Mouse (Mus musculus) left cerebral cortex, adult 11 months (tissue): ENCODE results near the gene Luc7l2.
A peak's percentile ranks its signal among the peaks of the same experiment; 100 is the strongest.
"Not testable (repeated sequence)": the region's sequence is repeated elsewhere in the genome, so short reads cannot be mapped to it uniquely, and the experiment has no call there.

Source experiments
- DNase-seq: peaks from one replicate; pipeline ENCODE4 v3.0.0; 2022; ENCODE audit warnings: low spot score

Luc7l2 gene

DNA sequence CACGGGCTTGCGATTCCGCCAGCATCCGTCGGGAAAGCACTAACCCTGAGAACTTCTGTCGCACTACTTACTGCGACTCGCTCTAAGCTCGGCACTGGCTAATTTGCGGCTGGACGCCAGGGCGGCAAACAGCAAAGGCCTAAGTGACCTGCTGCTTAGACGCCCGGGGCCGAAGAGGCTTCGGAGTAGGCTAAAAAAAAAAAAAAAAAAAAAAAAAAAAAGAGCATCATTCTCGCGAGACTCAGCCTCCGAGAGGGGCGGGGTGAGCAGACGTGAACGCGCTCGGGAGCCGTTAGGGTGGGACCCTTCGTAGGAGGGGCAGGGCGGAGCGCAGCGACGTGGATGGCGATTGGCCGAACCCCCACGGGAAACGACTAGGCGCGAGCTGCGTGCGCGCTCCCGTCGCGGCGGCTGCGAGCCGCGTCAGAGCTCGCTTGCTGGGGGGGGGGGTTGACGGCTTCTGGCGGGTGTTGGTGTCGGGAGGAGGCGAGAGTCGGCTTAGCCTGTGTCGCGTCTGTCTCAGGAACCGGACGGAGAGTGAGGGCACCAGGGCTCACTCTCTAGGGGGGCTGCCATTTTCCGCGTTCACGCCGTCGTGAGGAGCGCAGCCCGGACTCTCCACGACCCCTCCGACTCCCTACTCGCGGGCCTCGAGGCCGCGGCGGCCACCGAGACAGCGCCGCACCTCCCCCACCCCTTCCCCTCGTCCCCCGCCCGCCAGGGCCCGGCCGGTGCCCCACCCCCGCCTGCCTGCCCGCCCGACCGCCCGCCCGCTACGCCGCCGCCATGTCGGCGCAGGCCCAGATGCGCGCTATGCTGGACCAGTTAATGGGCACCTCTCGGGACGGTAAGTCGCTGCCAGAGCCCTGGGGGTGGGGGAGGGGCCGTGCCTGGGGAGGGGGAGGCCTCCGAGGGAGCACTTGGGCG is at the start of gene Luc7l2:
Gene Luc7l2 (plus strand): TSS at position 273 of the 927 bp plus-strand sequence.
- DNase-seq, result peak; percentile 92

DNA sequence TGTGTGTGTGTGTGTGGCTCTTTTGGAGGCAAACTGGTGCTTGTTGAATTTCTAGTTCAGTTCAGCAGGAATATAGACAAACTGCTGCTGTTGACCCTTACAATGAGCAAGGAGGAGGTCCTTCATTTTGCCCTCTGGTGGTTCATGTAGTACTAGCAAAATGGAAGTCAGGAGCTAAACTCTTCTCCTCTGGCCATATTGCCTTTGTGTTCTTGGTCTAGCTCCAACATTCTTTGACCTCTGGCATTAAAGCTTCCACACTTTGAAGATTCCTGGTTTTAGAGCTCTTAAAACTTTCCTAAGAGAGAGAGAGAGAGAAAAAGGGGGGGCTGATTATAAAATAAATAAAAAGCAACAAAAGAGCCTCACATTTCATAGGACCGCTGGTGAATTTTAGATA is 39.0 kb upstream of the Luc7l2 start:
- DNase-seq, result no peak

DNA sequence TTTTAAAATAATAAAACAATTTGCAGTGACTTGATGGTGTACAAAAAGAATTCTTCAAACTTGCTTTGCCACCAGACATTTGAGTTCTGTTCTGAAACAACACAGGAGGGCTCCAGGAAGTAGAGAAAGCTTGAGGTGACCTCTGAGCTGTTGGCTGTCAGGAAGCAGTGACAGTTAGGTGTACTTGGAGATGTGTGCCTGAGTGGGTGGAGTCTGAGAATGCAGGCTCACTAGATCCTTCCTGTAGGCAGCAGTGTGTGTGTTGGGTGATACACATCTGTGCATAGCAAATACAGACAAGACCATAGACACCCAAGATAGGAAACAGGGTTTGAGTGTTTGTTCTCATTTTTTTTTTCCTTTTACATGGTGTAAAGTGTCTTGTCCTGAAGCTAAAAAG is 38.3 kb upstream of the Luc7l2 start:
- DNase-seq, result no peak

DNA sequence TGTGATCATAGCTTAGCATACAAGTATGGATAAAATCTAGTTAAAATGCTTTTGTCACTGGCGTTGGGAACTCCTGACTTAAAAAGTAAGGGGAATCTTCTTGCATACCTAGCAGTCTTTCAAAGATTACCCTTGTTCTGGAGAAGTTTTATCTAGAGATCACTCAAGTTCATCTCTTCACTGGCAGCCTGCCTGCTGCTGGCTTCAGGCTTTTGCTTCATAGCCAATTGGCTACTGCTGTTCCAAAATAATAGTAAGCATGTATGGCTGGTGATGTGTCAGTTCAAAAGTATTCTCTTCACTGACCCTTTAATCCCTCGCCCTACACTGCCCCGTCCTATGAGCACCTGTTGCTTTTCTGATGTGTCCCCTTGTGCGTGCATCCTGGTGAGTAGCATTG is 35.9 kb upstream of the Luc7l2 start:
- DNase-seq, result no peak

DNA sequence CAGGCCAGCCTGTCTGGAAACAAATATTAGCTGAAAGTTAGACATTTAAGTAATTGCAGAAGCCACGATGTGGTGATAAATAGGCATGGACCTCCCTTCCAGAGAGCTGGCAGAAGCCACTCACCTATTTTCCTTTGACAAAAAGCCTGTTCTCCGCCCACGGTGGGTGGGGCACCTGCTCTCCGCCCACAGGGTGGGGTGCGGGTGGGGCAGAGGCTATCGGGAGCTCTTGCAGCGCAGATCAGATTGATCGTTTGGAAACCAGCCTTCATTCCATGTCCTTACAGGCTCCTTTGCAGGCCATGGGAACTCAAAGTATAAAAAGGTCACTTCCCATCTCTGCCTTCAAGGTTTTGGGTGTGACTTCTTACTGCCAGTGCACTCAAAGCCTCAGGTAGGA is 27.3 kb upstream of the Luc7l2 start:
- DNase-seq, result no peak

DNA sequence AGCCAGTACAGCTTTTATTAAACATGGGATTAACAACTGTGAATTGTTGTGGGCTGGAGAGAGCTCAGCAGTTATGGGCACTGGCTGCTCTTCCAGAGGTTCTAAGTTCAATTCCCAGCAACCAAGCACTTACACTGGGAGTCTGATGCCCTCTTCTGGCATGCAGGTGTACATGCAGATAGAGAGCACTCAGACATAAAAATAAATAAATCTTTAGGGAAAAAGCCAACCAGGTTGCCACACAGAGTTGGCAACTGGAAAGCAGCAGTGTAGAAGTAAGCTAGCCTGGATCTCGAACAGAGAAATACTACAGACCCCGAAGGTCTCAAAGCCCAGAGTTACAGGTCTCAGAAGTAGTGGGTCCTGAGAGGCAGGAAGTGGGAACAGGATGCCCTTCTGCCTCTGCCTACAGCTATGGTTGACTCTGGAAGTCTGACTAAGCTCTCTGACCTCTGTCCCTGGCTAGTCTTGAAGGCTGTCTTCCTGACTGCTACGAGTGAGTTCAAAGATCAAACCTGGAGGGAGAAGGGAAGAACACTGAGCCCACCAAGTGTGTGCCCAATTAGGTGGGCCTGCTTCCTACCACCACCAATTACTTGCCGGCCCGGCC is 19.8 kb upstream of the Luc7l2 start:
- no peak for DNase-seq

DNA sequence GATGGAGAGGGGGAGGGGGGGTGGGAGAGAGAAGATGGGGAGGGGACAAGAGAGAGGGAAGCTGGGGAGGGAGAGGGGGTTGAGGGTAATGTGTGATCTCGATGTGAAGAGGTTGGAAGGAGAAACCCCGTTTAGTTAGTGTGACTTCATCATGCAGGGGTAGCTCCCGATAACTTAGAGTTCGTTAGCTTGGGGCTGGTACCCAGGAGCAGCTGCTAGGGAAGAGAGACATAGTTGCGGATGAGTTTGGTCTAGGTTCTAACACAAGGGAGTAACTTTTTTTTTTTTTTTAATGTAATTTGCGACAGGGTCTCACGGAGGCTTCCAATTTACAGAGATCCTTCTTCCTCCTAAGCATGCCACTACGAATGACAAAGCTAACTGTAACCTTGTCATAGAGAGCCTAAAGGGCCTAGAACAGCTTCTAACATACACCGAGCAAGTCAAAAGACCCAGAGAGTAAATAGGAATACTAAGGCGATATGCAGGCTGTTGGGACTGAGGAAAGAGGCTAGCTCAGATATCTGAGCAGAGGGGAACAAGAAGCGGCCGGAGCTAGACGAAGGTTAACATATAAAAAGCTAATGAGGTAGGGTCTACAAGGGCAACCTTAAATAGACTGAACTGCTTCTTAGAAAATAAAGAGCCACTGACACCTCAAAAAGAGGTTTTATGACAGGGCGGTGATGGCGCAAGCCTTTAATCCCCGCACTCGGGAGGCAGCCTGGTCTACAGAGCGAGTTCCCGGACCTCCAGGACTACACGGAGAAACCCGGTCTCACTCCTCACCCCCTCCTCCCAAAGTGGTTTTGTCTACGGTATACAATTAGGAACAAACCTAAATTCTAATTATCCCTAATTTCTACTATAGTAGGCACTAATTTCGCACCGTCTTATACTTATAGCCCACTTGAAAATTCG is 18.4 kb upstream of the Luc7l2 start:
- DNase-seq, result no peak

DNA sequence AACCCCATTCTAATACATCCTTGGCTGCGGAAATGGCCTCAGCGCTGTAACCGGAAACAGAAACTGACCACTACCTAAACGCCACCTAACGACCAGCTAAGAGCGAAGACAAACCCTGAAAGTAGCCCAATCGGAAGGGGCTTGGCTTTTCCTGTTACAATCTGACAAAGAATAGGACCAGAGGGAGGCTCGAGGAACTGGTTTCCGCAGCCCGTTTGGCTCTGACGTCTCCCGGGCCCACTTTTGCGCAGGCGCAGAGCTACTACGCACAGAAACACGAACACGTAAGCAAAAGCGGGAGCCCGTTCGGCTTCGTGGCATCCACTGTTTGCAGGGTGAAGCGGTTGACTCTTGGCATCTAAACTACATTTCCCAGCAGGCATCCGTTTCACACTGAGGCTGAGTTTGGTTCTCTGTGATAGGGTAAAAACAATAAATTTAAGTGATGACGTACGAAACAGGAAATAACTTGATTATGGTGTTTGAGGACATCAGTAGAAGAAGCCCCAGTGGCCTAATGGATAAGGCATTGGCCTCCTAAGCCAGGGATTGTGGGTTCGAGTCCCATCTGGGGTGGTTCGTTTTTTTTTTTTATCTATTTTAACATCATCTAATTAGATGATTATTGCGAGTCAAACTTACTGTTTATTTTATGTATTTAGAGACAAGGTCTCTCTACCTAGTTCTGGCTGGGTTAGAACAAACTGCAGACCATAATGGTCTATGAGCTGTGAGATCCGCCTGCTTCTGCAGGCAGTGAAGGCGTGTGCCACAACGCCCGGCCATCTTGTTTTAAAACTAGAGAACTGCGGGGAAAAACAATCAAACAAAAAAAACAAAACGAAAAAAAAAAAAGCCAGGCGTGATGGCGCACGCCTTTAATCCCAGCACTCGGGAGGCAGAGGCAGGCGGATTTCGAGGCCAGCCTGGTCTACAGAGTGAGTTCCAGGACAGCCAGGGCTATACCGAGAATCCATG is 17.4 kb upstream of the Luc7l2 start, which contains the start of gene Fmc1:
Gene Fmc1 (plus strand): TSS at position 75 of the 978 bp plus-strand sequence.
- DNase-seq, result peak; percentile 99

DNA sequence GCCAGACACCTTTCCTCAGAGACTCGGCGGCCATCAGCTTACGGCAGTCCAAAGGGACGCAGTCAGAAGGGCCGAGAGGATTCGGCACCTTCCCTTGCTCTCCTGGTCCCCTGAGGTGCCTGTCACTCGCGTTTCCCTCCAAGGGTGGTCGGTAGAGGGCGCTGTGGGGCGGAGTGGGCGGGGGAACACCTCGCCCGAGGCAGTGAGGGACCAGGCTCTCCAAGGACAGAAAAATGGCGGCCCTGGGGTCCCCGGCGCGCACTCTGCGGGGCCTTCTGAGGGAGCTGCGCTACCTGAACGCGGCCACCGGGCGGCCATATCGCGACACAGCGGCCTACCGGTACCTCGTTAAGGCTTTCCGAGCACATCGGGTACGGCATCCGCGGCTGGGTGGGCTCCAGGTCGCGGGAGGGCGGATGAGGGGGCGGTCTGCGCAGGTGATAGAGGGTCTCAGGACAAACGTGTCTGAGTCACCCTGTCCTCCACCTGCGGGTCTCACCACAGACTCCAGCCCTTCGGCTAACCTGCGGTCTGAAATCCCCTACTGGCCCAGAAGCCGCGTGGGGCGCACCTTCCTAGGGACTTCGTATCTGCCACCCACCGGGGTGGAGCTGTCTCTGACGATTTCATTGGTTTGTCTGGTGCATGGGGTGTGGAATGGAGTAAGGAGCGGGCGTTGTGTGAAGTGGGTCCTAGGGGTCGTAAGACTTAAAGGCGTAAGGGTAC is 16.3 kb upstream of the Luc7l2 start:
- DNase-seq, result peak; percentile 87

DNA sequence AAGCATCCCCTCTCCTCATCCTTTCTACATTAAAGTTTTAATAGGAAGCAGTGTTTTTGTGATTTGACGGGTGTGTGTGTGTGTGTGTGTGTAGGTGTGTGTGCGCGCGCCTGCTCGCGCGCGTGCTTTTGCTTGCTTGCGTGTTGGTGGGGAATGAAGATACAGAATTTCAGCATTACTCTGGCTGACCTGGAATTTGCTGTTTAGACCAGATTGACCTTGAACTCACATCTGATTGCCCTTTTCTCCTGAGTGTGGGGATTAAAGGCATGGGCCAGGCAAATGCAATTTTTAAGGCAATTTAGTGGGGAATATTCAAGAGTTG is 15.8 kb upstream of the Luc7l2 start:
- DNase-seq, result no peak

DNA sequence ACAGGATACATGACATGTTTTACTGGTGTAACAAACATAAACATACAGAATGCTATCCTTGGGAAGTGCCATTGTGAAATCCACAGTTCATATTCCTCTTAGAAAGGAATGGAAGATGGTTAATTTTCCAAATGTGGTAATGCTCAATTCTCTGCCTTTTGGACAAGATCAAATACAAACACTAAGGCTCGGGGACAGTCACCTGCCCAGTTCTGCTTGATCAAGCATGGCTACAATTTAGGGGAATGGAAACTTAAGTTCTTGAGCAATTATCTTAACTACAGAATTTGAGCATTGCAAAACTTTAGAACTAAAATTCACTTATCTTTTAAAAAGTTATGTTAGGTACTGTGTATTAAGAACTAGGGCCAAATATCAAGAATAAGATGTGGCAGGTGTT is 15.3 kb upstream of the Luc7l2 start:
- no peak for DNase-seq

DNA sequence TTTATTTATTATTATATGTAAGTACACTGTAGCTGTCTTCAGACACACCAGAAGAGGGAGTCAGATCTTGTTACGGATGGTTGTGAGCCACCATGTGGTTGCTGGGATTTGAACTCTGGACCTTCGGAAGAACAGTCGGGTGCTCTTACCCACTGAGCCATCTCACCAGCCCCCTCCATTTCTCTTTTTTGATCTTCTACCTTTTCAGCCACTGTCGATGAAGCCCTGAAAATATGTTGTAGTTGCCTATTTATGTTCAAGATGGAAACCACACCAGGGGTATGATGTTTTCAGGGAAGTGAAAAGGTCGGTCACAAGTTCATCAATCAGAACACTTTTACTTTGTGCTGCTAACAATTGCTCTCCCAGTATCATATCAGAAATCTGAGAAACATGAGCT is 7.0 kb upstream of the Luc7l2 start:
- DNase-seq, result not testable (repeated sequence)

DNA sequence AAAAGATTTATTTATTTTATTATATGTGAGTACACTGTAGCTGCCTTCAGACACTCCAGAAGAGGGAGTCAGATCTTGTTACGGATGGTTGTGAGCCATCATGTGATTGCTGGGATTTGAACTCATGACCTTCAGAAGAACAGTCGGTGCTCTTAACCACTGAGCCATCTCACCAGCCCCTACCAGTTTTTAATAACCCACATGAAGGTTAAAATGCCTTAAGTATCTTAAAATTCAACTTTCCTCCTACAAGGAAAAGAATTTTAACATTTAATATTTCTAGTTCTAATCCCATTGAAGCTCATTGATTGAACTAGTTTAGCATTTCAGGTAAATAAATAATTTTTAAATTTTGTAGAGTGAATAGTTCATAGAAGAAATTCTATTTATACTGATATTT is 4.1 kb upstream of the Luc7l2 start:
- DNase-seq, result not testable (repeated sequence)

DNA sequence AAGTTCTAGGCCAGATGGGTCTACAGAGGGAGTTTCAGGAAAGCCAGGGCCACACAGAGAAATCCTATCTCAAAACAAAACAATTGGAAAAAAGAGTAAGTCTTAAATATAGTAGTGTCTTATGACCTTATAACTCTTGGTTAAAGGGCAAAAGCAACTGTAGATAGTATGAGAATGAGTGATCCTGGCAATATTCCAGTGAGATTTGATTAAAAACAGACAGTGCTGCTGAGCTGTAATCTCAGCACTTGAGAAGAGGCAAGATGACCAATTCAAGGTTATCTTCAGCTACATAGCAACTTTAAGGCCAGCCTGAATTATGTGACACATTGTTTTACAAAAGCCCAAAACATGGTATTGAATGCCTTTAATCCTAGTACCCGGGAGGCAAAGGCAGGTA is 3.4 kb upstream of the Luc7l2 start:
- DNase-seq, result no peak

DNA sequence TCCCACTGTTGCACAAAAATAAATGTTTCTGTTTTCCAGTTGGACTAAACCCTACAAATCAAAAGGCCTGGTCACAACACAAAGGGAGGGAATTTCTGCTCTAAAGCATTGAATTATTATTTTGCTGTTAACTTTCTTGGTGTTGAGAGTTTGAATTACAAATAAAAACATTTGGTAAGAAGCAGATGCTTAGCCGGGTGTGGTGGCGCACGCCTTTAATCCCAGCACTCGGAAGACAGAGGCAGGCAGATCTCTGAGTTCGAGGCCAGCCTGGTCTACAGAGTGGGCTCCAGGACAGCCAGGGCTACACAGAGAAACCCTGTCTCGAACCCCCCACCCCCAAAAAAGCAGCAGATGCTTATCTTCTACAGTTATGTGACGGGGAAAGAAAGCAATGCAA is 2.5 kb upstream of the Luc7l2 start:
- DNase-seq, result not testable (repeated sequence)

DNA sequence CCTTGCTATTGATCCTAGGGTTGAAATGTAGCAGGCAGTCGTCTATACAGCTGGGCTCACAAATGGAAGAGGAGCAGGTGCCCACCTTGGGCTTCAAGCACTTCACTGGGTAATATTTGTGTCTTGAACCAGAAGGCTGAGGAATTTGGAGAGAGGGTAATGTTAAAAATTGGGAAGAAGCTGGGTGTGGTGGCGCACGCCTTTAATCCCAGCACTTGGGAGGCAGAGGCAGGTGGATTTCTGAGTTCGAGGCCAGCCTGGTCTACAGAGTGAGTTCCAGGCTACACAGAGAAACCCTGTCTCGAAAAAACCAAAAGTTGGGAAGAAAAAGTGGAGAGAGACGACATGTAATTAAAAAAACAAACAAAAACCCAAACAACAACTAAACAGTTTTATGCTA is 1.3 kb upstream of the Luc7l2 start:
- DNase-seq, result not testable (repeated sequence)

DNA sequence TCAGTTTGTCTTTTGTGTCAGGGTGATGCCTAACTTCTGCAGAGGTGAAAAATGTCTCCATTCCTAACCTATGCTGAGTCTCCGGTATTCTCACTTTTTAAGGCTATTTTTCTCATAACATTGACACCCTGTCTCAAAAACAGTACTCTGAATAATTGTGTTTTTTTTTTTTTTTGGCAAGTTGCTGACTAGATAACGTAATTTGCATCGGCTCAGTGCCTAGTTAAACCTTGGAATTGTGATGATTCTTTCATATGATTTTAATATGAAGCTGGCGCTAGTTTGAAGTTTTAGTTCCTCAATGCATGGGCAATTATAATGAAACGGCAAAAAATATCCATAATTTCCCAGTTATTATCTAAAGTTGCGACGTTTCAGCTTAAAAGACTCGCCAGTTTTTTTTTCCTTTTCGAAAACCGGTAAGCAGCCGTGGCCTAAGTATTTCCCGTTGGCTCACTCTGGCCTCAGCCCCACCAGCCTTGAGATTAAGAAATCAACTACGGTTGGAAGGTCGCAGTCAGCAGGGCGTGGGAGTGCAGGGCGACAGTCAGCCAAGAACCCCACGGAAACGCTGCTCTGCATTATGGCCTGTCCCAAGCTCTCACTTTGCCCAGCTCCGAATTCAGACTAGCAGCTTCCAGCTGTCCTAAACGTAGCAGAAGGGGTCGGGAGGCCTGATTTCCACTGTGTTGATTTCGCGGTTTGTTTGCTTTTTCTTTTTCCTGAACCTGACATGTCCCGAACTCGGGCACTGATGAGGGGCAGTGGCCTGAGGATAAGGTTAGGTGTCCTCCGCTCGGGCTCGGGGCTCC is 678 bp upstream of the Luc7l2 start:
- no peak for DNase-seq

DNA sequence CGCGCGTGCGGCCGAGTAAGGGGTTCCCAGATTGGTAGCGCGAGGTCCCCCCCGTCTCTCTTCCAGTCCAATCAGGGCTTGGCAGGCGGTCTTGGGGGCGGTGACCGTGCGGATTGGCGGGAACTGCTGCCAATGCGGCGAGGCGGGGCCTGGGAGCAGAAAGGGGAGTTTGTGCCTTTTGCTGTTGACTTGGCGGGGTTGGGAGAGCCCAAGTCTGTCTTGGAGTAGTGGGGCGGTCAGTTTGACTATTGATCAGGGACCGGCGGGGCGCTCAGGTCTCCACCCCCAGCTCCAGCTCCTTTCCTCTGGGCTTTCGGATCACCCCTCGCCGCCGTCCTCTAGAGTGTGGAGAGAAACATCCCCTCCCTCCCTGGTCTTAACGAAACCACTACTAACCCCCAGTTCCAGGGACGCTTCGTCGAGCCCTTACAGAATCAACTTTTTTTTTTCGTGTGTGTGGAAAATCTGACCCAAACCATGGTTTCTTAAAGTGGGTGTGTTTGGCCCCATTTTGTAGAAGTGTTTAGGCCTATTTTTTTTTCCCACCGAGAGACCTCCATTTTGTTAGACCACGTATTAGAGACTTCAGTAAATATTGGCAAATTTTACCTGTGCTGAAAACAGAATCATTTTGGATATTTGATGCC is 978 bp downstream of the Luc7l2 start:
- peak; percentile 94 for DNase-seq

DNA sequence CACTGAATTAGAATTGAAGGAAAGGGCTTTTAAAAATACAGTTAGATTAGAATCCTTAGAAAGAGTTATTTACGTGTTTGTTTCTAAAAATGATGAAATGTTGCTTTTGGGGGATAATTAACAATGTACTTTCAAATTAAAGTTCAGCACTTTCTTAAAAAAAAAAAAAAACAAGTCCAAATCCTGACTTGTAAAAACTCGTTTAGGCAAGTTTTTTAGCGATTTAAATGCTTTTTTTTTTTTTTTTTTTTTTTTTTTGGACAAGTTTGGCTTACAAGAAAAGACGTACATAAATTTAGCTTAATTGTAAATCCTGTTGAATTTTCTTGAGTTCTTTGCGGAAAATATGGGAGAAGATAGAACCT is 1.5 kb downstream of the Luc7l2 start:
- no peak for DNase-seq
